Mouse (Mus musculus) right cerebral cortex, postnatal 36 days (tissue): ENCODE measurements around the gene Brix1.
A peak's percentile ranks its signal among the peaks of the same experiment; 100 is the strongest.
"Not testable (repeated sequence)": the region's sequence is repeated elsewhere in the genome, so short reads cannot be mapped to it uniquely, and the experiment has no call there.

Source experiments
- DNase-seq, 2 experiments: peaks; one replicate each; pipeline ENCODE4 v3.0.0; 2022; ENCODE audit warnings: low spot score in 2 of 2, mixed read lengths in 1 of 2

Brix1 gene

GRCm38 (mm10) chr15:10485484-10486364, at the start of gene Brix1, which contains the start of gene Rad1:
Gene Brix1 (minus strand): TSS chr15:10485947.
Gene Rad1 (plus strand): TSS chr15:10486018.
- peak; percentile 95 to 96 for DNase-seq

- DNase-seq, result no peak
These were observed 48.8 kb upstream of the Brix1 start for GRCm38 (mm10) chr15:10534591-10534990.

GRCm38 (mm10) chr15:10533361-10533760, 47.6 kb upstream of the Brix1 start:
- not testable (repeated sequence) for DNase-seq

GRCm38 (mm10) chr15:10531352-10531751, 45.6 kb upstream of the Brix1 start:
- no peak for DNase-seq

GRCm38 (mm10) chr15:10525896-10526295, 40.1 kb upstream of the Brix1 start:
- no peak for DNase-seq

- DNase-seq, result no peak
These were observed 29.4 kb upstream of the Brix1 start for GRCm38 (mm10) chr15:10515166-10515565.

GRCm38 (mm10) chr15:10506099-10506498, 20.4 kb upstream of the Brix1 start:
- no peak for DNase-seq

- peak in 1 of 2 experiments; percentile 27 for DNase-seq
These were observed 15.3 kb upstream of the Brix1 start for GRCm38 (mm10) chr15:10500838-10501719.

- DNase-seq, result no peak
These were observed 14.3 kb upstream of the Brix1 start for GRCm38 (mm10) chr15:10500035-10500434.

- no peak for DNase-seq
These were observed 13.8 kb upstream of the Brix1 start for GRCm38 (mm10) chr15:10499593-10499992.

GRCm38 (mm10) chr15:10496696-10497095, 10.9 kb upstream of the Brix1 start:
- DNase-seq, result not testable (repeated sequence)

- no peak for DNase-seq
These were observed 10.2 kb upstream of the Brix1 start for GRCm38 (mm10) chr15:10495944-10496343.

GRCm38 (mm10) chr15:10490101-10490500, 4.4 kb upstream of the Brix1 start:
- peak in 1 of 2 experiments; percentile 16 for DNase-seq

- DNase-seq, result no peak
These were observed 1.5 kb upstream of the Brix1 start for GRCm38 (mm10) chr15:10487246-10487645.

GRCm38 (mm10) chr15:10486365-10486839, 655 bp upstream of the Brix1 start:
- no peak for DNase-seq

GRCm38 (mm10) chr15:10470941-10471340, 14.8 kb downstream of the Brix1 start:
- no peak for DNase-seq

- DNase-seq, result peak; percentile 64 to 66
These were observed 15.5 kb downstream of the Brix1 start, which contains the start of gene Dnajc21 for GRCm38 (mm10) chr15:10470151-10470831. Gene Dnajc21 (minus strand): TSS chr15:10470516.

GRCm38 (mm10) chr15:10469641-10470150, 16.1 kb downstream of the Brix1 start:
- DNase-seq, result no peak

- DNase-seq, result no peak
These were observed 17.0 kb downstream of the Brix1 start for GRCm38 (mm10) chr15:10468761-10469160.

- DNase-seq, result no peak
These were observed 21.1 kb downstream of the Brix1 start for GRCm38 (mm10) chr15:10464678-10465077.

- DNase-seq, result peak in 1 of 2 experiments; percentile 30
These were observed 22.2 kb downstream of the Brix1 start for GRCm38 (mm10) chr15:10463555-10463954.
